Mouse (Mus musculus): ENCODE results near the gene Arrb1. TPM values are rescaled to one million over a fixed set of nuclear protein-coding genes. Genes with fewer than 3 reads are reported as not detected.

Arrb1 gene
- polyA plus RNA-seq, 1 experiment from 2014 or later = 11.9 TPM

GRCm38 (mm10) chr7:99626376-99627270 lies 91.4 kb downstream of the Arrb1 start, which contains the start of gene Tpbgl:
TSS of gene Tpbgl (minus strand) at chr7:99627103.
- H3K27ac ChIP-seq = peak within 1 kb of the TSS; percentile 59

GRCm38 (mm10) chr7:99627366-99627765 lies 92.1 kb downstream of the Arrb1 start:
- 5% methylated on average over 7 of the region's 7 CpGs for WGBS
- Histone ChIP-seq H3K4me1 (peaks cover 24% of the 10 kb centered on the region), H3K27me3 (ENCODE audit: poor library complexity, severe bottlenecking) (peaks cover 100% of the 10 kb centered on the region), H3K9me3 (no peaks in the 10 kb centered on the region), H3K27ac (no peak overlapping the region), H3K4me3 (peak overlapping the region; percentile 61), H3K36me3 (replicated peaks) (no peaks in the 10 kb centered on the region)
- DNase-seq (ENCODE audit: extremely low spot score, low spot score) = no peak

More at GRCm38 (mm10) chr7:99626376-99627270, 91.4 kb downstream of the Arrb1 start, which contains the start of gene Tpbgl:
- peak within 1 kb of the TSS; percentile 61 for H3K4me3 ChIP-seq
- H3K27me3 ChIP-seq (ENCODE audit: poor library complexity, severe bottlenecking) = peaks cover 100% of the 10 kb centered on the region
- WGBS = 1% methylated on average over 80 of the region's 83 CpGs
- no peaks in the 10 kb centered on the region for H3K36me3 ChIP-seq (replicated peaks)
- peaks cover 28% of the 10 kb centered on the region for H3K4me1 ChIP-seq
- H3K9me3 ChIP-seq = no peaks in the 10 kb centered on the region
- DNase-seq (ENCODE audit: extremely low spot score, low spot score) = no peak

- H3K9me3 ChIP-seq = no peaks in the 10 kb centered on the region
- 15% methylated on average over 6 of the region's 6 CpGs for WGBS
- H3K36me3 ChIP-seq (replicated peaks) = no peaks in the 10 kb centered on the region
- H3K4me1 ChIP-seq = peaks cover 8% of the 10 kb centered on the region
- peaks cover 86% of the 10 kb centered on the region for H3K27me3 ChIP-seq (ENCODE audit: poor library complexity, severe bottlenecking)
- H3K4me3 ChIP-seq = no peak overlapping the region
- DNase-seq (ENCODE audit: extremely low spot score, low spot score) = no peak
- H3K27ac ChIP-seq = no peak overlapping the region
These were observed 97.0 kb downstream of the Arrb1 start for GRCm38 (mm10) chr7:99632286-99632685.

GRCm38 (mm10) chr7:99633966-99634665 lies 98.8 kb downstream of the Arrb1 start:
- Histone ChIP-seq H3K9me3 (no peaks in the 10 kb centered on the region), H3K27ac (no peak overlapping the region), H3K36me3 (replicated peaks) (no peaks in the 10 kb centered on the region), H3K27me3 (ENCODE audit: poor library complexity, severe bottlenecking) (peaks cover 67% of the 10 kb centered on the region), H3K4me1 (peaks cover 5% of the 10 kb centered on the region), H3K4me3 (no peak overlapping the region)
- 81% methylated on average over 8 of the region's 8 CpGs for WGBS
- no peak for DNase-seq (ENCODE audit: extremely low spot score, low spot score)

GRCm38 (mm10) chr7:99641245-99641644 lies 106.0 kb downstream of the Arrb1 start:
- Histone ChIP-seq H3K9me3 (no peaks in the 10 kb centered on the region), H3K27me3 (ENCODE audit: poor library complexity, severe bottlenecking) (peaks cover 34% of the 10 kb centered on the region), H3K4me3 (no peak overlapping the region), H3K36me3 (replicated peaks) (no peaks in the 10 kb centered on the region), H3K4me1 (peaks cover 19% of the 10 kb centered on the region; the same call in 1 of the 2 replicates), H3K27ac (no peak overlapping the region)
- WGBS = 40% methylated on average over 4 of the region's 4 CpGs
- DNase-seq (ENCODE audit: extremely low spot score, low spot score) = no peak

GRCm38 (mm10) chr7:99642078-99642477 lies 106.8 kb downstream of the Arrb1 start:
- Histone ChIP-seq H3K4me3 (no peak overlapping the region), H3K36me3 (replicated peaks) (no peaks in the 10 kb centered on the region), H3K27me3 (ENCODE audit: poor library complexity, severe bottlenecking) (peaks cover 26% of the 10 kb centered on the region), H3K4me1 (peaks cover 19% of the 10 kb centered on the region; the same call in 1 of the 2 replicates), H3K27ac (no peak overlapping the region), H3K9me3 (no peaks in the 10 kb centered on the region)
- no peak for DNase-seq (ENCODE audit: extremely low spot score, low spot score)
- WGBS = 47% methylated on average over 3 of the region's 3 CpGs

GRCm38 (mm10) chr7:99644701-99645100 lies 109.4 kb downstream of the Arrb1 start:
- no peak for DNase-seq (ENCODE audit: extremely low spot score, low spot score)
- Histone ChIP-seq H3K27me3 (ENCODE audit: poor library complexity, severe bottlenecking) (peaks cover 23% of the 10 kb centered on the region), H3K36me3 (replicated peaks) (no peaks in the 10 kb centered on the region), H3K4me1 (peaks cover 19% of the 10 kb centered on the region; the same call in 1 of the 2 replicates), H3K4me3 (no peak overlapping the region), H3K27ac (no peak overlapping the region), H3K9me3 (no peaks in the 10 kb centered on the region)
- WGBS = 88% methylated on average over 7 of the region's 7 CpGs

GRCm38 (mm10) chr7:99648623-99649022 lies 113.4 kb downstream of the Arrb1 start:
- WGBS = 11% methylated on average over 6 of the region's 6 CpGs
- Histone ChIP-seq H3K27me3 (ENCODE audit: poor library complexity, severe bottlenecking) (no peaks in the 10 kb centered on the region; the same call in 1 of the 2 replicates), H3K9me3 (no peaks in the 10 kb centered on the region), H3K27ac (no peak overlapping the region), H3K4me3 (no peak overlapping the region), H3K4me1 (0 out of 2 replicates have a peak, but pooled peaks cover 4% of the 10 kb centered on the region), H3K36me3 (replicated peaks) (no peaks in the 10 kb centered on the region)
- DNase-seq (ENCODE audit: extremely low spot score, low spot score) = no peak

- no peaks in the 10 kb centered on the region; the same call in 1 of the 2 replicates for H3K27me3 ChIP-seq (ENCODE audit: poor library complexity, severe bottlenecking)
- no peak for DNase-seq (ENCODE audit: extremely low spot score, low spot score)
- 71% methylated on average over 4 of the region's 4 CpGs for WGBS
- no peaks in the 10 kb centered on the region for H3K9me3 ChIP-seq
- no peak overlapping the region for H3K4me3 ChIP-seq
- 0 out of 2 replicates have a peak, but pooled peaks cover 4% of the 10 kb centered on the region for H3K4me1 ChIP-seq
- H3K36me3 ChIP-seq (replicated peaks) = no peaks in the 10 kb centered on the region
- H3K27ac ChIP-seq = no peak overlapping the region
These were observed 114.3 kb downstream of the Arrb1 start for GRCm38 (mm10) chr7:99649585-99649984.

- WGBS = 87% methylated on average over 11 of the region's 11 CpGs
- Histone ChIP-seq H3K27ac (no peak overlapping the region), H3K4me1 (0 out of 2 replicates have a peak, but pooled peaks cover under 1% of the 10 kb centered on the region), H3K9me3 (no peaks in the 10 kb centered on the region), H3K27me3 (ENCODE audit: poor library complexity, severe bottlenecking) (0 out of 2 replicates have a peak, but pooled peaks cover 5% of the 10 kb centered on the region), H3K36me3 (replicated peaks) (no peaks in the 10 kb centered on the region), H3K4me3 (no peak overlapping the region)
- DNase-seq (ENCODE audit: extremely low spot score, low spot score) = no peak
These were observed 119.0 kb downstream of the Arrb1 start for GRCm38 (mm10) chr7:99654244-99654643.

Data from forebrain, embryonic 10.5 days (tissue).